Mouse (Mus musculus) heart, postnatal 0 days (tissue): ENCODE results near the gene Zmynd19.

Source experiments
- CTCF ChIP-seq: IDR thresholded peaks from 2 replicates; pipeline ENCODE4 v1.5.1; 2016; ENCODE audit warnings: antibody characterized with exemption, control low read depth, low read depth
- EP300 ChIP-seq: IDR thresholded peaks from 2 replicates; pipeline ENCODE4 v1.6.1; 2016; ENCODE audit warnings: antibody characterized with exemption, low read depth

- no peak for TF ChIP-seq CTCF
- TF ChIP-seq EP300: no peak
Observed at GRCm38 (mm10) chr2:24996471-24996870, 46.9 kb downstream of the Zmynd19 start.
